Mouse (Mus musculus): ENCODE measurements around the gene Vps37b. TPM values are rescaled to one million over a fixed set of nuclear protein-coding genes. Genes with fewer than 3 reads are reported as not detected.
A peak's percentile ranks its signal among the peaks of the same experiment; 100 is the strongest.
"Not testable (repeated sequence)": the region's sequence is repeated elsewhere in the genome, so short reads cannot be mapped to it uniquely, and the experiment has no call there.

Vps37b gene
- 10 to 100 TPM; 61.4 to 64.1 TPM for total RNA-seq (2021)
- long read RNA-seq, experiment 1, transcript Vps37b-201 (4 exons, 2,522 nt): major isoform, 149 of 210 reads
- long read RNA-seq, experiment 1, partial matches to known transcripts: 2 of 210 reads
- long read RNA-seq, experiment 1, other reads (novel, unspliced or antisense): 59 of 210 reads
- long read RNA-seq, experiment 2, transcript Vps37b-201 (4 exons, 2,522 nt): major isoform, 176 of 245 reads
- long read RNA-seq, experiment 2, partial matches to known transcripts: 2 of 245 reads
- long read RNA-seq, experiment 2, other reads (novel, unspliced or antisense): 64 of 245 reads

DNA sequence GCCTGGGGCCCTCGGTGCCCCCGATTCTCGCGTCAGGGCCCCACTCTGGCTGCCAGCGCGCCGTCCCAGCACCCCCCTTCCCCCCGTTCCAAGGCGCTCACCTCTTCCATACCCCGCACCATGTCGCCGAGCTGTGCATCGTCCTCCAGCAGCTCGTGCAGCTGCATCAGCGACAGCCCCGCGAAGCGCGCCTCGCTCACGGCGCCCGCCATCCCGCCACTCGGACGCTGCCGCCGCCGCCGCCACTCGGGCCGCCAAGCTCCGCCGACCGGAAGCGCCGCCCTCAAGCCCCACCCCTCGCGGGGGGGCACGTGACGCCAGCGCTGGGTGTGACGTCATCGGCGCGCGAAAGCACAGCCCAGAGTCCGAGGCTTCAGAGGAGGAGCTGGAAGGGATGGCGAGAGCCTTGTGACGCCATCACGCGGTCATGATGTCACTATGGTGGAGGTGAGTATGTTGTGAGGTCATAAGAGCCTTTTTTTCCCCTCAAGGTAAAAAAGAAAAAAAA is at the start of gene Vps37b:
Gene Vps37b (minus strand): TSS at position 270 of the 508 bp plus-strand sequence.
- peak; percentile 81 to 84 for DNase-seq (ENCODE audit: low spot score in 2 of 2)

GRCm38 (mm10) chr5:124079880-124080279 is 47.8 kb upstream of the Vps37b start:
- DNase-seq (ENCODE audit: low spot score in 2 of 2): no peak

GRCm38 (mm10) chr5:124078794-124079416 is 46.8 kb upstream of the Vps37b start:
- DNase-seq (ENCODE audit: low spot score in 2 of 2): no peak

- DNase-seq (ENCODE audit: low spot score in 2 of 2): no peak
Observed at GRCm38 (mm10) chr5:124077856-124078460, 45.9 kb upstream of the Vps37b start.

- DNase-seq (ENCODE audit: low spot score in 2 of 2): no peak
Observed at GRCm38 (mm10) chr5:124077241-124077640, 45.2 kb upstream of the Vps37b start.

DNA sequence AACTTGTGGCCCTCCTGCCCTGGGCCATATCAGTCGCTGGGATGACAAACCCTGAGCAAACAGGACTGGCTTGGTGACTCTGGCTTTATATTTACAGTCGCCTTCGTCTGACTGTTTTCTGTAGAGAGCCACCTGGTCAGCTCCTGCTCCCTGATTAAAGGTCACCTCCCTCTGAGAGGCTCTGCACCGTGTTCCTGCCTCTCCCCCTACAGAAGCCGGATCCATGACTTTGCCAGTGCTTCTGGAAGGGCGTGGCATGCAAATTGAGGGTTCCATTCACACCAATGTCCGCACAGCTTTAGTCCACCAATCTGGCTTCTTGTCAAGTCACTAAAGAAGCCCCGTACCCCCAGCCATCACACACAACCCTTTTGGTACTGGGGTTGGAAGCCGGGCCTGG is 44.5 kb upstream of the Vps37b start:
- DNase-seq (ENCODE audit: low spot score in 2 of 2): no peak

DNA sequence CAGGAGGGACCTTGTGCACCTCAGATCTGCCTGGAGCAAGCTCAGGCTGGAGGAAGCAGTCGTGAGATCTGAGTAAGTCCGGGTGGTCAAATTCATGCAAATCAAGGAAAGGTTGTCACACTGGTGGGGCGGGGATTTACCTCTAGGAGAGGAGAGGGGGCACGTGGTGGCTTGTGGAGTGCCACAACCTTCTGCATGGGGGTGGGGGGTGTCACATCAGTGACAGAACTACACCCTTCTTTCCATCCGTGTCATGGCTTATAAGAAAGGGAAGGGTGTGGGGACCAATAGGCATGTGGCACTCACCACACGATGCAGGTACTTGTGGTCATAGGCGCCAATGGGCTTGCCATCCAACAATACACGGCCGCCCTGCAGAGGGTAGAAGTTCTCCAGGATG is 43.6 kb upstream of the Vps37b start:
- DNase-seq (ENCODE audit: low spot score in 2 of 2): no peak

- no peak for DNase-seq (ENCODE audit: low spot score in 2 of 2)
Observed at GRCm38 (mm10) chr5:124074845-124075307, 42.8 kb upstream of the Vps37b start.

- no peak for DNase-seq (ENCODE audit: low spot score in 2 of 2)
Observed at GRCm38 (mm10) chr5:124073682-124074081, 41.6 kb upstream of the Vps37b start.

GRCm38 (mm10) chr5:124069657-124070056 is 37.6 kb upstream of the Vps37b start:
- no peak for DNase-seq (ENCODE audit: low spot score in 2 of 2)

DNA sequence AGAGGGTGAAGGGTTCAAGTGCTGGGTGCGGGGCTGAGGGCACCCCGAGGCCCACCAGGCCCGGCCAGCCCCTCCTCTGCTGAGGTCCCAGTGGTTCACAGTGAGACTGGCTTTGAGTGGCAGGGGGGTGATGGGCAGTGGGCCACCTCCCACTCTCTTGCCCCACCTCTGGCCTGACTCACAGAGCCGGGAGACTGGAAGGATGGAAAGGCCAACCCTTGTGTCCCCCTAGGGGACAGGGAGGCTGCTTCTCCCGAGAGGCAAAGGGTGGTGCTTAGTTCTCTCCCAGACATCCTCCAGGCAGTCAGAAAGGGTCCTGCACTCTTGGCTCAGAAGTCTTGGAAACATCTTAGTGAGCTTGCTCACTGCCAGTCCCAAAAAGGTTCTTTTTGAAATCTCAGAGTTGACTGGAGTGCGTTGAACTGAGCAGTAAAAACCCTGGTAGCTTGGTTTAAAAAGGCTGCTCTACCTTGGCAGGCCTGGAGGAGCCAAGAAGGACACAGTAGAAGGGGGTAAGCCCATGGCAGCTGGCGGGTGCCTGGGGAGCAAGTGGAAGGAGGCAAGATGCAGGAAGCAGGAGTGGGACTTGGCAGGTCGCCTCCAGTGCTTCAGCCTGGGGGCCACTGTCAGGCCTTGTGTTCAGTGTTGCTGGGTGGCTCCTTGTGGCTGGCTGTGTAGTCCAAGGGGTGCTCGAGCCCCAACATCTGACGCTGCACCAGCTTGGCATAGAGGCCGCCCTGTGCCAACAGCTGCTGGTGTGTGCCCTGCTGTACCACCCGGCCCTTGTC is 30.2 kb upstream of the Vps37b start:
- no peak for DNase-seq (ENCODE audit: low spot score in 2 of 2)

GRCm38 (mm10) chr5:124059677-124060076 is 27.6 kb upstream of the Vps37b start:
- DNase-seq (ENCODE audit: low spot score in 2 of 2): no peak

DNA sequence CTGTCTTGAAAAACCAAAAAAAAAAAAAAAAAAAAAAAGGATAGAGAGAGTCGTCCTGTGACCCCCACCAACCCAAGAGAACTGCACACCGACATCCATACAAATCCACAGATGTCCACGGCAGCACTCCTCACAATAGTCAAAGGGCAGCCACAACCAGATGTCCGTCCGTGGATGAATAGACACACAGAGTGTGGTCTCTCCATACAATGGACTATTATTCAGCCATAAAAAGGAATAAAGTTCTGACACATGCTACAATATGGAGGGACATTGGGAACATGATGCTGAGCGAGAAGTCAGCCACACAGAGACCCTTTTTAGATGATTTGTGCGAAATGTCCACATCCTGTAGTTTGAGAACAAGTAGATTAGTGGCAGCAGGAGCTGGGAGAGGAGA is 26.7 kb upstream of the Vps37b start:
- DNase-seq (ENCODE audit: low spot score in 2 of 2): no peak

- DNase-seq (ENCODE audit: low spot score in 2 of 2): no peak
Observed at GRCm38 (mm10) chr5:124056956-124057355, 24.9 kb upstream of the Vps37b start.

GRCm38 (mm10) chr5:124056219-124056618 is 24.1 kb upstream of the Vps37b start:
- no peak for DNase-seq (ENCODE audit: low spot score in 2 of 2)

DNA sequence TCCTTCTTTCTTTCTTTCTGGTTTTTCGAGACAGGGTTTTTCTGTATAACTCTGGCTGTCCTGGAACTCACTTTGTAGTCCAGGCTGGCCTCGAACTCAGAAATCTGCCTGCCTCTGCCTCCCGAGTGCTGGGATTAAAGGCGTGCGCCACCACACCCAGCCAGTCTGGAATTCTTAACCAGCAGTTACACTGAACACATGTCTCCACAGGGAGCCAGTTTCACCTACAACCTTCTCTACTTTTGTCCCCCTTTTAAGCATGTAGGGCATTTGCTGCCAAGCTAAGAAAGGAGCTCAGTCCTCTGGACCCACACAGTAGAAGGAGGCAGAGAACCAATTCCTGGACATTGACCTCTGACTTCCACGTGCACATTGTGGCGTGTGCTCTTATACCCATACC is 20.6 kb upstream of the Vps37b start:
- DNase-seq (ENCODE audit: low spot score in 2 of 2): not testable (repeated sequence)

DNA sequence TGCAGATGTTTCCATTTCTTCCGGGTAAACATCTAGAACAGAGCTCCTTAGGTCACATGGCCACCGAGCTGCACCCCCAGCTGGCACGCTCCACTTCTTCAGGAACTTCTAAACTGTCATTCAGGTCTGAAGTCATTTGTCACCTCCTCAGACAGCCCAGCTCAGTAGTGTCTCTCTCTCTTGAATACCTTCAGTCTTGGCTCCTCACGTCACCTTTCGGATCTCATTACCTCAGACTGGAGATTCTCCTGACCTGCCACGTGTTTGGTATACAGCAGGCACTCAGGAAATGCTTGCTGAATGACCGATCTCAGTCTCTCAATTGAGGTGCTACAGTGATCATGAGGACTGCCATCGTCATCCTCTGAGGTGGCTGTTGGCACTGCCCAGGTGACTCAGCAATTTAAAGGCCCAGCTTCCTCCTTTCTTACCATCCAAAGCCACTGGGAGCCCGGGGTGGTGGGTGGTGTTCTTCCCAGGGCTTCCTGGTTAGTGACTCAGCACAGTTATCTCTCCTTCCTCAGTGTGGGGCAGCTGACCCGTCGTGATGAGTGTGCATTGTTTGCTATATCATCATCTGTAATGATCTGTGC is 19.9 kb upstream of the Vps37b start:
- DNase-seq (ENCODE audit: low spot score in 2 of 2): no peak

GRCm38 (mm10) chr5:124050095-124051050 is 18.3 kb upstream of the Vps37b start:
- no peak for DNase-seq (ENCODE audit: low spot score in 2 of 2)

- DNase-seq (ENCODE audit: low spot score in 2 of 2): no peak
Observed at GRCm38 (mm10) chr5:124049249-124050045, 17.4 kb upstream of the Vps37b start.
